Mouse (Mus musculus) intestine, embryonic 16.5 days (tissue): ENCODE results near the gene Nfatc2. TPM values are rescaled to one million over a fixed set of nuclear protein-coding genes. Genes with fewer than 3 reads are reported as not detected.

ENCODE experiments used
- ATAC-seq: fragments of 200-750 bp; cut with Nextera tagmentation; 2 replicates; pipeline ENCODE4 v1.8.0; 2017; ENCODE audit warnings: moderate TSS enrichment, moderate library complexity
- H3K27ac ChIP-seq: fragments of 300-500 bp; sonication (generic); 2 replicates; pipeline ENCODE4 v1.5.1; 2014; ENCODE audit warnings: mild to moderate bottlenecking, low read length
- H3K27me3 ChIP-seq: fragments of 300-500 bp; sonication (generic); replicated peaks from 2 replicates; pipeline ENCODE4 v1.6.1; 2014; ENCODE audit warnings: low read length, control low read depth, mixed read lengths; ENCODE audit not compliant: control insufficient read depth, insufficient read depth
- H3K36me3 ChIP-seq: fragments of 300-500 bp; sonication (generic); 2 replicates; pipeline ENCODE4 v1.6.1; 2014; ENCODE audit warnings: low read length, control low read depth; ENCODE audit not compliant: control insufficient read depth, insufficient read depth
- H3K4me1 ChIP-seq: fragments of 300-500 bp; sonication (generic); 2 replicates; pipeline ENCODE4 v1.6.1; 2014; ENCODE audit warnings: low read length, control low read depth, mixed read lengths; ENCODE audit not compliant: control insufficient read depth, insufficient read depth
- H3K4me2 ChIP-seq: fragments of 300-500 bp; sonication (generic); 2 replicates; pipeline ENCODE4 v1.6.1; 2014; ENCODE audit warnings: low read depth, low read length, control low read depth
- H3K4me3 ChIP-seq: fragments of 300-500 bp; sonication (generic); 2 replicates; pipeline ENCODE4 v1.5.1; 2014; ENCODE audit warnings: mild to moderate bottlenecking, low read length
- H3K9ac ChIP-seq: fragments of 300-500 bp; sonication (generic); 2 replicates; pipeline ENCODE4 v1.6.1; 2014; ENCODE audit warnings: low read depth, low read length
- H3K9me3 ChIP-seq: fragments of 300-500 bp; sonication (generic); 2 replicates; pipeline ENCODE4 v1.6.1; 2016; ENCODE audit warnings: low read length, control low read depth; ENCODE audit not compliant: control insufficient read depth
- WGBS: fragments of 180-500 bp; shearing (Covaris S2); extraction: QIAGEN DNeasy Blood & Tissue Kit; methylation state at CpG from one replicate; pipeline ENCODE4 v1.1.7; 2014; 5-methylcytosine and 5-hydroxymethylcytosine counted together
- polyA plus RNA-seq: library from polyadenylated mRNA; unstranded; fragments of >200 nt; fragmentation: Nextera tagmentation; extraction: Ambion mirVana; gene quantifications from 2 replicates; pipeline ENCODE4 v1.2.1, GENCODE M21; 2015

Nfatc2 gene
- polyA plus RNA-seq, 1 experiment from 2014 or later = 1.6 TPM

- no peaks in the 10 kb centered on the region for H3K9me3 ChIP-seq
- H3K36me3 ChIP-seq = no peaks in the 10 kb centered on the region
- H3K9ac ChIP-seq = no peak overlapping the region
- no peak; the same call in 1 of the 2 replicates for ATAC-seq
- no peak overlapping the region for H3K27ac ChIP-seq
- H3K4me1 ChIP-seq = peaks cover 3% of the 10 kb centered on the region; the same call in 1 of the 2 replicates
- no peak overlapping the region for H3K4me3 ChIP-seq
- WGBS = 68% methylated on average over 15 of the region's 15 CpGs
- no peak overlapping the region for H3K4me2 ChIP-seq
- H3K27me3 ChIP-seq = no peaks in the 10 kb centered on the region
These were observed 83.2 kb downstream of the Nfatc2 start for GRCm38 (mm10) chr2:168518256-168518659.

- Histone ChIP-seq H3K27ac (no peak overlapping the region), H3K36me3 (no peaks in the 10 kb centered on the region)
- peak; percentile 63 for ATAC-seq
These were observed 83.7 kb downstream of the Nfatc2 start for GRCm38 (mm10) chr2:168517774-168518173.

GRCm38 (mm10) chr2:168516717-168517116 is 84.7 kb downstream of the Nfatc2 start:
- Histone ChIP-seq H3K36me3 (no peaks in the 10 kb centered on the region), H3K4me2 (no peak overlapping the region), H3K4me1 (peaks cover 3% of the 10 kb centered on the region; the same call in 1 of the 2 replicates), H3K9me3 (no peaks in the 10 kb centered on the region; the same call in 1 of the 2 replicates), H3K9ac (no peak overlapping the region), H3K27ac (no peak overlapping the region), H3K4me3 (no peak overlapping the region), H3K27me3 (no peaks in the 10 kb centered on the region)
- WGBS = 87% methylated on average over 7 of the region's 7 CpGs
- ATAC-seq = no peak

More at GRCm38 (mm10) chr2:168517774-168518173, 83.7 kb downstream of the Nfatc2 start:
- H3K4me2 ChIP-seq = no peak overlapping the region
- WGBS = 77% methylated on average over 7 of the region's 7 CpGs
- H3K4me3 ChIP-seq = no peak overlapping the region
- H3K9me3 ChIP-seq = no peaks in the 10 kb centered on the region
- no peaks in the 10 kb centered on the region for H3K27me3 ChIP-seq
- no peak overlapping the region for H3K9ac ChIP-seq
- H3K4me1 ChIP-seq = peaks cover 3% of the 10 kb centered on the region; the same call in 1 of the 2 replicates

- WGBS = 73% methylated on average over 4 of the region's 4 CpGs
- no peak overlapping the region for H3K27ac ChIP-seq
These were observed 86.0 kb downstream of the Nfatc2 start for GRCm38 (mm10) chr2:168515466-168515865.

GRCm38 (mm10) chr2:168514131-168514530 is 87.3 kb downstream of the Nfatc2 start:
- Histone ChIP-seq H3K27me3 (no peaks in the 10 kb centered on the region), H3K9me3 (peaks cover 5% of the 10 kb centered on the region; the same call in 1 of the 2 replicates), H3K9ac (no peak overlapping the region), H3K27ac (no peak overlapping the region), H3K4me2 (no peak overlapping the region), H3K4me1 (peaks cover 3% of the 10 kb centered on the region; the same call in 1 of the 2 replicates), H3K4me3 (no peak overlapping the region), H3K36me3 (no peaks in the 10 kb centered on the region)
- ATAC-seq = no peak
- WGBS = 84% methylated on average over 5 of the region's 5 CpGs

More at GRCm38 (mm10) chr2:168515466-168515865, 86.0 kb downstream of the Nfatc2 start:
- Histone ChIP-seq H3K9me3 (peaks cover 5% of the 10 kb centered on the region; the same call in 1 of the 2 replicates), H3K4me3 (no peak overlapping the region), H3K4me2 (no peak overlapping the region), H3K36me3 (no peaks in the 10 kb centered on the region), H3K9ac (no peak overlapping the region), H3K27me3 (no peaks in the 10 kb centered on the region), H3K4me1 (peaks cover 3% of the 10 kb centered on the region; the same call in 1 of the 2 replicates)
- ATAC-seq = no peak

GRCm38 (mm10) chr2:168511529-168511928 is 89.9 kb downstream of the Nfatc2 start:
- Histone ChIP-seq H3K27ac (no peak overlapping the region), H3K9ac (no peak overlapping the region), H3K4me3 (no peak overlapping the region), H3K27me3 (no peaks in the 10 kb centered on the region), H3K9me3 (peaks cover 5% of the 10 kb centered on the region; the same call in 1 of the 2 replicates), H3K36me3 (no peaks in the 10 kb centered on the region), H3K4me1 (no peaks in the 10 kb centered on the region), H3K4me2 (no peak overlapping the region)
- no peak for ATAC-seq

GRCm38 (mm10) chr2:168508469-168509198 is 92.8 kb downstream of the Nfatc2 start:
- 79% methylated on average over 13 of the region's 13 CpGs for WGBS
- Histone ChIP-seq H3K4me1 (no peaks in the 10 kb centered on the region), H3K9ac (no peak overlapping the region), H3K9me3 (peaks cover 5% of the 10 kb centered on the region; the same call in 1 of the 2 replicates), H3K4me3 (no peak overlapping the region), H3K27me3 (no peaks in the 10 kb centered on the region), H3K4me2 (no peak overlapping the region), H3K36me3 (no peaks in the 10 kb centered on the region), H3K27ac (no peak overlapping the region)
- no peak for ATAC-seq

- WGBS = 81% methylated on average over 27 of the region's 27 CpGs
- no peak for ATAC-seq
These were observed 96.8 kb downstream of the Nfatc2 start for GRCm38 (mm10) chr2:168504431-168505182.

GRCm38 (mm10) chr2:168503735-168504134 is 97.7 kb downstream of the Nfatc2 start:
- no peaks in the 10 kb centered on the region for H3K27me3 ChIP-seq
- 79% methylated on average over 6 of the region's 6 CpGs for WGBS
- H3K9me3 ChIP-seq = no peaks in the 10 kb centered on the region
- H3K9ac ChIP-seq = no peak overlapping the region
- H3K36me3 ChIP-seq = no peaks in the 10 kb centered on the region
- no peak overlapping the region for H3K27ac ChIP-seq
- no peaks in the 10 kb centered on the region for H3K4me1 ChIP-seq
- H3K4me2 ChIP-seq = no peak overlapping the region
- ATAC-seq = no peak
- H3K4me3 ChIP-seq = no peak overlapping the region

More at GRCm38 (mm10) chr2:168504431-168505182, 96.8 kb downstream of the Nfatc2 start:
- Histone ChIP-seq H3K4me1 (no peaks in the 10 kb centered on the region), H3K27ac (no peak overlapping the region), H3K27me3 (no peaks in the 10 kb centered on the region), H3K9me3 (no peaks in the 10 kb centered on the region), H3K4me3 (no peak overlapping the region), H3K4me2 (no peak overlapping the region), H3K9ac (no peak overlapping the region), H3K36me3 (no peaks in the 10 kb centered on the region)
